Mouse (Mus musculus) megakaryocyte, embryonic 14.5 days (primary cell): ENCODE measurements around the gene Nr1h4.

Experiments
- FLI1 ChIP-seq: IDR thresholded peaks from 2 replicates; pipeline ENCODE4 v1.6.1; 2012; ENCODE audit warnings: low read length, inconsistent platforms, mixed read lengths
- GATA1 ChIP-seq: IDR thresholded peaks from 3 replicates; pipeline ENCODE4 v1.6.1; 2012; ENCODE audit warnings: mixed read lengths, low read length, inconsistent platforms, borderline replicate concordance

- TF ChIP-seq GATA1 (no peak), FLI1 (no peak)
These were observed 94.0 kb downstream of the Nr1h4 start for GRCm38 (mm10) chr10:89439380-89439779.
